Mouse (Mus musculus): ENCODE measurements around the gene Gnaq. TPM values are rescaled to one million over a fixed set of nuclear protein-coding genes. Genes with fewer than 3 reads are reported as not detected.

Gene Gnaq
- polyA plus RNA-seq, 1 experiment from 2014 or later, result 5.3 TPM

DNA sequence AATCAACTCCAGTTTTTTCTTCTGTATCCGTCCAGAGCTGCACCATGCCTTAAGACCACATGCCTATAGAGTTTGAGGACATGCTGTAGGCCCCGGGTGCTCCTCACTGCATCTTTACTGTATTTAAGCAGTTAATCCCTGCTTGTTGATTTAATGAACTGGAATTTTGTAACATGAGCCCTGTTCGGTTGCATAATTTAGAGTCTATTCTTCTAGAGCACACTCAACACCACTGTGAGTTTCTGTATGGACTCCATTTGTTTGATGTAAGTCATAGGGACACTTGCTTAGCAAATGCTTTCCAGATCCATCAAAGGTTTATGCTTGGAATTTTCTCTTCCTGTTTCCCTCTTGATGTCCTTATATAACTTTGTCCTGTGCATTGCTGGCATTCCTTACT is 2.2 kb upstream of the Gnaq start:
- Histone ChIP-seq H3K36me3 (replicated peaks; ENCODE audit: insufficient read depth, low read length) (no peaks in the 10 kb centered on the region), H3K27me3 (ENCODE audit: insufficient read depth, low read length) (no peaks in the 10 kb centered on the region), H3K4me3 (ENCODE audit: low read depth, low read length) (no peak overlapping the region), H3K4me2 (ENCODE audit: low read depth, low read length) (no peak overlapping the region), H3K27ac (ENCODE audit: low read depth) (no peak overlapping the region), H3K9ac (replicated peaks) (no peak overlapping the region), H3K4me1 (ENCODE audit: insufficient read depth) (peaks cover 18% of the 10 kb centered on the region), H3K9me3 (ENCODE audit: low read length) (no peaks in the 10 kb centered on the region)
- ATAC-seq (no peak), DNase-seq (no peak)
- no peak for TF ChIP-seq CTCF (IDR thresholded peaks at IDR 0.05; ENCODE audit: low read depth)
- TF ChIP-seq EP300 (IDR thresholded peaks at IDR 0.05; ENCODE audit: low read depth), result no peak
- WGBS (ENCODE audit: insufficient replicate concordance), result 62% methylated on average over 3 of the region's 3 CpGs

DNA sequence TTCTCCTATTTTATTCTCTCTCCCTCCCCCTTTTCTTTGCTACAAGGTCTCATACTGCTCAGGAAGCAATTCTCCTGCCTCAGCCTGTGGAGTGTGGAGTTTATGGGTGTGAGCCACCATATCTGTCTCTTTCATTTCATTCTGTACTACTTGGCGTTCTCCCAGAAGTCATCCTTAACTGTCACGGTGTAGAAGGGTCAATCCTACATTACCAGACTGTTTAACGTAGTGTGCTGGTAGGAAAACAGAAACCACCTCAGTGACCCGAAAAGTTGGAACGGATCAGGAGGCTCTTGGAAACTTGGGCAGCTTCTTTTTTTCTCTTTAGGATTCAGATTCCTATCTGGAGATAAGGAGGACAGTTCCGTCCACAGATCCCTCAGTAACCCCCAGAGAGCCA is 800 bp upstream of the Gnaq start:
- Histone ChIP-seq H3K9ac (replicated peaks) (peak overlapping the region; percentile 88), H3K27me3 (ENCODE audit: insufficient read depth, low read length) (no peaks in the 10 kb centered on the region), H3K4me3 (ENCODE audit: low read depth, low read length) (peak overlapping the region; percentile 81), H3K9me3 (ENCODE audit: low read length) (no peaks in the 10 kb centered on the region), H3K4me2 (ENCODE audit: low read depth, low read length) (peak overlapping the region; percentile 81), H3K27ac (ENCODE audit: low read depth) (peak overlapping the region; percentile 97), H3K4me1 (ENCODE audit: insufficient read depth) (peaks cover 21% of the 10 kb centered on the region), H3K36me3 (replicated peaks; ENCODE audit: insufficient read depth, low read length) (no peaks in the 10 kb centered on the region)
- WGBS (ENCODE audit: insufficient replicate concordance), result 6% methylated on average over 6 of the region's 6 CpGs
- DNase-seq, result no peak
- no peak for TF ChIP-seq EP300 (IDR thresholded peaks at IDR 0.05; ENCODE audit: low read depth)
- TF ChIP-seq CTCF (IDR thresholded peaks at IDR 0.05; ENCODE audit: low read depth), result no peak
- ATAC-seq, result peak; percentile 4; the same call in 1 of the 2 replicates

- peaks cover 23% of the 10 kb centered on the region for H3K4me1 ChIP-seq (ENCODE audit: insufficient read depth)
- DNase-seq (peak; percentile 93), ATAC-seq (peak; percentile 92)
- no peaks in the 10 kb centered on the region for H3K27me3 ChIP-seq (ENCODE audit: insufficient read depth, low read length)
- 0% methylated on average over 26 of the region's 57 CpGs for WGBS (ENCODE audit: insufficient replicate concordance)
- TF ChIP-seq EP300 (IDR thresholded peaks at IDR 0.05; ENCODE audit: low read depth), result no peak
- no peak for TF ChIP-seq CTCF (IDR thresholded peaks at IDR 0.05; ENCODE audit: low read depth)
- H3K36me3 ChIP-seq (replicated peaks; ENCODE audit: insufficient read depth, low read length), result no peaks in the 10 kb centered on the region
- H3K9me3 ChIP-seq (ENCODE audit: low read length), result no peaks in the 10 kb centered on the region
- H3K9ac ChIP-seq (replicated peaks), result peak overlapping the region; percentile 88
- H3K4me2 ChIP-seq (ENCODE audit: low read depth, low read length), result peak overlapping the region; percentile 81
- H3K4me3 ChIP-seq (ENCODE audit: low read depth, low read length), result peak overlapping the region; percentile 81
- peak overlapping the region; percentile 97 for H3K27ac ChIP-seq (ENCODE audit: low read depth)
Observed at GRCm38 (mm10) chr19:16132340-16132790, 266 bp upstream of the Gnaq start.

DNA sequence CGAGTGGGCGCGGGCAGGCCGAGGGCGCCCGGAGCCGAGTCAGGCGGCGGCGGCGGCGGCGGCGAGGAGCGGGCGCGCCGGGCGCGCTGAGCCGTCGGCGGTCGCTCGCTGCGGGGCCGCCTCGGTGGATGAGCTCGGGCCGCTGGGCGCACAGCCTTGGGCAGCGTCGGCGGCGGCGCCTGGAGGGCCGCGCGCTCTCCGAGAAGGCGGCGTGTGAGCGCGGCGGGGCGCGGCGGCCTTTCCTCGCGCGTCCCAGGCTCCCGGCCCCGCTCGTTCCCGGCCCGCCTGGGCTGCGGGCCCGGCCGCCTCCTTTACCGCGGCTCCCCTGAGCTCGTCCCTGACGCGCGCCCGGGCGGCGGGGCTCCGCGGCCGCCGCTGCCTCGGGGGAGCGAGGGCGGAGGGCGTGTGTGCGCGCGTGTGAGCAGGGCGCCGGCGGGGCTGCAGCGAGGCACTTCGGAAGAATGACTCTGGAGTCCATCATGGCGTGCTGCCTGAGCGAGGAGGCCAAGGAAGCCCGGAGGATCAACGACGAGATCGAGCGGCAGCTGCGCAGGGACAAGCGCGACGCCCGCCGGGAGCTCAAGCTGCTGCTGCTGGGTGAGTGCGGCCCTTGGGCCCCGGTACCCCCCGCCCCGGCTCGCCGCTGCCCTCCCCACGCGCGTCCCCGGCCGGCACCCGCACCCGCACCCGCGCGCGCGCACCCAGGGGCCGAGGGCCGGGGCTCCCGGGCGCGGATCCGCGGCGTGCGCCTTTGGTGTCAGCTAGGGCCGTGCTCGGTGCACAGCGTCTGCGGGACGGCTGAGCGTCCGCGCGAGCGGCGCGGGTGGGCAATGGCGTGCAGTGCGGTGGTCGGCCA is 462 bp downstream of the Gnaq start:
- Histone ChIP-seq H3K27me3 (ENCODE audit: insufficient read depth, low read length) (no peaks in the 10 kb centered on the region), H3K9me3 (ENCODE audit: low read length) (no peaks in the 10 kb centered on the region), H3K4me3 (ENCODE audit: low read depth, low read length) (peak overlapping the region; percentile 81), H3K4me2 (ENCODE audit: low read depth, low read length) (peak overlapping the region; percentile 81), H3K36me3 (replicated peaks; ENCODE audit: insufficient read depth, low read length) (no peaks in the 10 kb centered on the region), H3K9ac (replicated peaks) (peak overlapping the region; percentile 88), H3K27ac (ENCODE audit: low read depth) (peak overlapping the region; percentile 97), H3K4me1 (ENCODE audit: insufficient read depth) (peaks cover 24% of the 10 kb centered on the region)
- peak; percentile 52 for ATAC-seq
- WGBS (ENCODE audit: insufficient replicate concordance), result under 1% methylated on average over 71 of the region's 139 CpGs
- DNase-seq, result peak; percentile 60
- no peak for TF ChIP-seq CTCF (IDR thresholded peaks at IDR 0.05; ENCODE audit: low read depth)
- TF ChIP-seq EP300 (IDR thresholded peaks at IDR 0.05; ENCODE audit: low read depth), result no peak

DNA sequence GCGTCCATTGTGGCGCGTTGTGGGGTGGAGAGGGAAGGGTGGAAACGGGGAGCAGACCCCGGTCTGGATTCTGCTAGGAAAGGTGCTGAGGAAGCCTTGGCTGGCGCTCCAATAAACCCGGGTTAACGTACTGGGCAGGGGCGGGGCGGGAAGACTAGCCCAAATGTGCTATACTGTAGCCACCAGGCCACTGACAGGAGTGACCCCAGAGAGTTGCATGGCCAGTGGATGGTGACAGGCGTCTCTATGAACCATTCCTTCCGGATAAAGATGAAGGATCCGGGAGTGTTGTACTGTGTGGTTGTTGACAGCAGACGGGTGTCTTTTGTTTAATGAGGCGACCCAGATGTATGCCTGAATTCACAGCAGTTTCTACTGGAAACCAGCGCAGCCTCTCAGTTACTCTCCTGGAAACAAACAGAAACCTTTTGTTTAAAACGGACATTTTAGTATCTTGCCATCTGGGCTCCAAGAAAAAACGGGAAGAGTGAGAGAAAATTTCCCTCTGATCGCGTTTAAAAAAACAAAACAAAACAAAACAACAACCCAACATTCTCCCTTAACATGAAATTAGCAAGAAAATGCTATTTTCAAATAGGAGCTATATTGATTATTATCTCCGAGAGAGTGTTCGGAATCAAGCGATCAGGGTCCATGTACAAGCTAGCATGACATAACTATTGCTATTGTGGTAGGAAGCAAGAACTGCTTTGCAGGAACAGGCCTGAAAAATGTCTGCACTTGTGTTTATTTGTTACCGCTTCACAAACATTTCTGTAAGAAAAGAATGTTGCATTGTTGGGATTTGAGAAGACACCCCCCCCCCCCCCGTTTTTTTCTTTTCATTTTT is 1.3 kb downstream of the Gnaq start:
- peak overlapping the region; percentile 81 for H3K4me2 ChIP-seq (ENCODE audit: low read depth, low read length)
- no peaks in the 10 kb centered on the region for H3K27me3 ChIP-seq (ENCODE audit: insufficient read depth, low read length)
- WGBS (ENCODE audit: insufficient replicate concordance), result 8% methylated on average over 25 of the region's 25 CpGs
- peak overlapping the region; percentile 81 for H3K4me3 ChIP-seq (ENCODE audit: low read depth, low read length)
- H3K9ac ChIP-seq (replicated peaks), result peak overlapping the region; percentile 88
- DNase-seq (peak; percentile 47), ATAC-seq (no peak)
- no peaks in the 10 kb centered on the region for H3K36me3 ChIP-seq (replicated peaks; ENCODE audit: insufficient read depth, low read length)
- no peak for TF ChIP-seq EP300 (IDR thresholded peaks at IDR 0.05; ENCODE audit: low read depth)
- TF ChIP-seq CTCF (IDR thresholded peaks at IDR 0.05; ENCODE audit: low read depth), result no peak
- H3K27ac ChIP-seq (ENCODE audit: low read depth), result peak overlapping the region; percentile 97
- H3K4me1 ChIP-seq (ENCODE audit: insufficient read depth), result peaks cover 29% of the 10 kb centered on the region
- H3K9me3 ChIP-seq (ENCODE audit: low read length), result no peaks in the 10 kb centered on the region

DNA sequence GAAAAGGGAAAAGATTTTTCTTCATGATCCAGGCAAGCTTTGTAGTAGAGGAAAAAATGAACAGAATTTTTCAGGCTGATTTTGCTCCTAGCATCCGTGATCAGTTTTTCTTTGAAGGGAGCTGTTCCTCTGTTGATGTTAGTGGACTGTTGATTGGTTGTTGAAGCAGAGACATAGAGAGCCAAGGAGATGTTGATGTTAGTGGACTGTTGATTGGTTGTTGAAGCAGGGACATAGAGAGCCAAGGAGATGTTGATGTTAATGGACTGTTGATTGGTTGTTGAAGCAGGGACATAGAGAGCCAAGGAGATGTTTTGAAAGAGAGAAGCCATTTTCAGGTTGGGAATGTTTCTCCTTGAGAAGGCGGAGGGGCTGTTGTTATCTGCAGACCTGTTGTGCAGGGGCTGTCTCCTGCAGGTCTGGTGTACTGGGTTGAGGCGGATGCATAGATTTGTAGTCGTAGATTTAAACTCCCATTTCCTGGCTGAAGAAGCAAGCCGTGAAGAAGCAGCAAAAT is 5.5 kb downstream of the Gnaq start:
- no peak overlapping the region for H3K27ac ChIP-seq (ENCODE audit: low read depth)
- no peak overlapping the region for H3K9ac ChIP-seq (replicated peaks)
- H3K27me3 ChIP-seq (ENCODE audit: insufficient read depth, low read length), result no peaks in the 10 kb centered on the region
- H3K9me3 ChIP-seq (ENCODE audit: low read length), result no peaks in the 10 kb centered on the region
- 62% methylated on average over 5 of the region's 5 CpGs for WGBS (ENCODE audit: insufficient replicate concordance)
- H3K4me3 ChIP-seq (ENCODE audit: low read depth, low read length), result no peak overlapping the region
- no peak for TF ChIP-seq CTCF (IDR thresholded peaks at IDR 0.05; ENCODE audit: low read depth)
- no peak for TF ChIP-seq EP300 (IDR thresholded peaks at IDR 0.05; ENCODE audit: low read depth)
- ATAC-seq (no peak), DNase-seq (no peak)
- H3K4me1 ChIP-seq (ENCODE audit: insufficient read depth), result peaks cover 46% of the 10 kb centered on the region
- H3K4me2 ChIP-seq (ENCODE audit: low read depth, low read length), result peak overlapping the region; percentile 2; the same call in 1 of the 2 replicates
- H3K36me3 ChIP-seq (replicated peaks; ENCODE audit: insufficient read depth, low read length), result no peaks in the 10 kb centered on the region; the same call in 1 of the 2 replicates
